Mouse (Mus musculus) embryonic fibroblast, embryonic 13.5 days (primary cell): ENCODE measurements around the gene Gm7247.

Experiments used
- CTCF ChIP-seq: IDR thresholded peaks from 2 replicates; pipeline ENCODE4 v1.5.1; 2011; ENCODE audit warnings: mild to moderate bottlenecking, control low read depth, low read length, moderate library complexity, borderline replicate concordance; ENCODE audit not compliant: insufficient read depth
- POLR2A ChIP-seq: IDR thresholded peaks from 2 replicates; pipeline ENCODE4 v1.6.1; 2011; ENCODE audit warnings: low read depth, mild to moderate bottlenecking, control low read depth, low read length, moderate library complexity

- TF ChIP-seq CTCF (no peak), POLR2A (no peak)
Observed at GRCm38 (mm10) chr14:51497958-51498357, 136.4 kb downstream of the Gm7247 start.
